Mouse (Mus musculus) frontal cortex, postnatal 25 days (tissue): ENCODE results near the gene Traf3.

Experiments used
- DNase-seq, 2 experiments: peaks; one replicate each; pipeline ENCODE4 v3.0.0; 2022; ENCODE audit warnings: low spot score in 2 of 2

The Traf3 gene

GRCm38 (mm10) chr12:111153946-111154345 lies 12.2 kb upstream of the Traf3 start:
- DNase-seq, result no peak

GRCm38 (mm10) chr12:111154641-111155040 lies 11.5 kb upstream of the Traf3 start:
- no peak for DNase-seq

- no peak for DNase-seq
Observed at GRCm38 (mm10) chr12:111155756-111156155, 10.4 kb upstream of the Traf3 start.

GRCm38 (mm10) chr12:111159659-111160428 lies 6.3 kb upstream of the Traf3 start:
- DNase-seq, result no peak

- DNase-seq, result no peak
Observed at GRCm38 (mm10) chr12:111160871-111161270, 5.3 kb upstream of the Traf3 start.

GRCm38 (mm10) chr12:111161943-111162311 lies 4.2 kb upstream of the Traf3 start:
- DNase-seq, result no peak

GRCm38 (mm10) chr12:111162312-111163061 lies 3.7 kb upstream of the Traf3 start:
- peak in 1 of 2 experiments; percentile 34 for DNase-seq

GRCm38 (mm10) chr12:111164310-111164751 lies 1.8 kb upstream of the Traf3 start:
- peak; percentile 80 to 81 for DNase-seq

- DNase-seq, result no peak
Observed at GRCm38 (mm10) chr12:111165146-111165812, 891 bp upstream of the Traf3 start.

- no peak for DNase-seq
Observed at GRCm38 (mm10) chr12:111166681-111167289, 615 bp downstream of the Traf3 start.

GRCm38 (mm10) chr12:111168891-111169290 lies 2.7 kb downstream of the Traf3 start:
- DNase-seq, result no peak

GRCm38 (mm10) chr12:111178772-111179171 lies 12.6 kb downstream of the Traf3 start:
- no peak for DNase-seq

GRCm38 (mm10) chr12:111181848-111182247 lies 15.7 kb downstream of the Traf3 start:
- DNase-seq, result no peak

GRCm38 (mm10) chr12:111182378-111182777 lies 16.2 kb downstream of the Traf3 start:
- DNase-seq, result no peak

- DNase-seq, result no peak
Observed at GRCm38 (mm10) chr12:111184476-111184875, 18.3 kb downstream of the Traf3 start, which contains the start of gene 4930595D18Rik. Gene 4930595D18Rik, minus strand, starts transcription at chr12:111184491.

- no peak for DNase-seq
Observed at GRCm38 (mm10) chr12:111186986-111187385, 20.8 kb downstream of the Traf3 start.

- no peak for DNase-seq
Observed at GRCm38 (mm10) chr12:111188295-111188694, 22.1 kb downstream of the Traf3 start.

GRCm38 (mm10) chr12:111190355-111190754 lies 24.2 kb downstream of the Traf3 start:
- no peak for DNase-seq

GRCm38 (mm10) chr12:111190891-111191290 lies 24.7 kb downstream of the Traf3 start:
- no peak for DNase-seq

GRCm38 (mm10) chr12:111192777-111193176 lies 26.6 kb downstream of the Traf3 start:
- DNase-seq, result no peak

GRCm38 (mm10) chr12:111193331-111193730 lies 27.2 kb downstream of the Traf3 start:
- no peak for DNase-seq

- no peak for DNase-seq
Observed at GRCm38 (mm10) chr12:111196548-111196947, 30.4 kb downstream of the Traf3 start.
